Mouse (Mus musculus): ENCODE measurements around the gene Hadhb. TPM values are rescaled to one million over a fixed set of nuclear protein-coding genes. Genes with fewer than 3 reads are reported as not detected.

Hadhb gene
- polyA plus RNA-seq, 1 experiment: 101 TPM

GRCm38 (mm10) chr5:30126756-30127155 is 28.3 kb upstream of the Hadhb start:
- H3K4me3 ChIP-seq (ENCODE audit: insufficient read depth, low read length): no peak overlapping the region
- no peak overlapping the region for H3K27ac ChIP-seq (ENCODE audit: insufficient read depth, low read length)
- TF ChIP-seq POLR2A (IDR thresholded peaks at IDR 0.05; ENCODE audit: low read depth, low read length): no peak
- TF ChIP-seq CTCF (IDR thresholded peaks at IDR 0.05; ENCODE audit: borderline replicate concordance, insufficient read depth, low read length): no peak
- H3K4me1 ChIP-seq (ENCODE audit: control insufficient read depth, insufficient read depth, low read length): no peaks in the 10 kb centered on the region

- TF ChIP-seq CTCF (IDR thresholded peaks at IDR 0.05; ENCODE audit: borderline replicate concordance, insufficient read depth, low read length) (no peak), POLR2A (IDR thresholded peaks at IDR 0.05; ENCODE audit: low read depth, low read length) (no peak)
- no peak overlapping the region for H3K4me3 ChIP-seq (ENCODE audit: insufficient read depth, low read length)
- no peak overlapping the region for H3K27ac ChIP-seq (ENCODE audit: insufficient read depth, low read length)
- no peaks in the 10 kb centered on the region for H3K4me1 ChIP-seq (ENCODE audit: control insufficient read depth, insufficient read depth, low read length)
These were observed 27.0 kb upstream of the Hadhb start for GRCm38 (mm10) chr5:30127921-30128597.

GRCm38 (mm10) chr5:30128680-30129079 is 26.4 kb upstream of the Hadhb start:
- TF ChIP-seq CTCF (IDR thresholded peaks at IDR 0.05; ENCODE audit: borderline replicate concordance, insufficient read depth, low read length) (no peak), POLR2A (IDR thresholded peaks at IDR 0.05; ENCODE audit: low read depth, low read length) (no peak)
- Histone ChIP-seq H3K4me1 (ENCODE audit: control insufficient read depth, insufficient read depth, low read length) (no peaks in the 10 kb centered on the region), H3K4me3 (ENCODE audit: insufficient read depth, low read length) (no peak overlapping the region), H3K27ac (ENCODE audit: insufficient read depth, low read length) (no peak overlapping the region)

GRCm38 (mm10) chr5:30131246-30131645 is 23.8 kb upstream of the Hadhb start:
- Histone ChIP-seq H3K4me3 (ENCODE audit: insufficient read depth, low read length) (no peak overlapping the region), H3K27ac (ENCODE audit: insufficient read depth, low read length) (no peak overlapping the region), H3K4me1 (ENCODE audit: control insufficient read depth, insufficient read depth, low read length) (no peaks in the 10 kb centered on the region)
- TF ChIP-seq CTCF (IDR thresholded peaks at IDR 0.05; ENCODE audit: borderline replicate concordance, insufficient read depth, low read length): no peak
- no peak for TF ChIP-seq POLR2A (IDR thresholded peaks at IDR 0.05; ENCODE audit: low read depth, low read length)

- no peak overlapping the region for H3K27ac ChIP-seq (ENCODE audit: insufficient read depth, low read length)
- no peak for TF ChIP-seq POLR2A (IDR thresholded peaks at IDR 0.05; ENCODE audit: low read depth, low read length)
- no peak overlapping the region for H3K4me3 ChIP-seq (ENCODE audit: insufficient read depth, low read length)
- H3K4me1 ChIP-seq (ENCODE audit: control insufficient read depth, insufficient read depth, low read length): no peaks in the 10 kb centered on the region
These were observed 22.9 kb upstream of the Hadhb start for GRCm38 (mm10) chr5:30132173-30132572.

- no peak for TF ChIP-seq POLR2A (IDR thresholded peaks at IDR 0.05; ENCODE audit: low read depth, low read length)
- H3K27ac ChIP-seq (ENCODE audit: insufficient read depth, low read length): no peak overlapping the region
These were observed 19.3 kb upstream of the Hadhb start for GRCm38 (mm10) chr5:30135711-30136231.

GRCm38 (mm10) chr5:30137271-30137670 is 17.8 kb upstream of the Hadhb start:
- no peak for TF ChIP-seq CTCF (IDR thresholded peaks at IDR 0.05; ENCODE audit: borderline replicate concordance, insufficient read depth, low read length)
- Histone ChIP-seq H3K4me1 (ENCODE audit: control insufficient read depth, insufficient read depth, low read length) (no peaks in the 10 kb centered on the region), H3K4me3 (ENCODE audit: insufficient read depth, low read length) (no peak overlapping the region), H3K27ac (ENCODE audit: insufficient read depth, low read length) (no peak overlapping the region)

More at GRCm38 (mm10) chr5:30135711-30136231, 19.3 kb upstream of the Hadhb start:
- Histone ChIP-seq H3K4me1 (ENCODE audit: control insufficient read depth, insufficient read depth, low read length) (no peaks in the 10 kb centered on the region), H3K4me3 (ENCODE audit: insufficient read depth, low read length) (no peak overlapping the region)

GRCm38 (mm10) chr5:30138193-30138592 is 16.9 kb upstream of the Hadhb start:
- TF ChIP-seq POLR2A (IDR thresholded peaks at IDR 0.05; ENCODE audit: low read depth, low read length) (no peak), CTCF (IDR thresholded peaks at IDR 0.05; ENCODE audit: borderline replicate concordance, insufficient read depth, low read length) (no peak)
- H3K4me3 ChIP-seq (ENCODE audit: insufficient read depth, low read length): no peak overlapping the region
- H3K27ac ChIP-seq (ENCODE audit: insufficient read depth, low read length): no peak overlapping the region
- no peaks in the 10 kb centered on the region for H3K4me1 ChIP-seq (ENCODE audit: control insufficient read depth, insufficient read depth, low read length)

GRCm38 (mm10) chr5:30146526-30146925 is 8.5 kb upstream of the Hadhb start:
- TF ChIP-seq CTCF (IDR thresholded peaks at IDR 0.05; ENCODE audit: borderline replicate concordance, insufficient read depth, low read length): no peak
- TF ChIP-seq POLR2A (IDR thresholded peaks at IDR 0.05; ENCODE audit: low read depth, low read length): no peak
- no peak overlapping the region for H3K27ac ChIP-seq (ENCODE audit: insufficient read depth, low read length)

GRCm38 (mm10) chr5:30148133-30148920 is 6.7 kb upstream of the Hadhb start:
- no peak overlapping the region for H3K27ac ChIP-seq (ENCODE audit: insufficient read depth, low read length)
- H3K4me1 ChIP-seq (ENCODE audit: control insufficient read depth, insufficient read depth, low read length): no peaks in the 10 kb centered on the region
- TF ChIP-seq POLR2A (IDR thresholded peaks at IDR 0.05; ENCODE audit: low read depth, low read length): no peak
- no peak for TF ChIP-seq CTCF (IDR thresholded peaks at IDR 0.05; ENCODE audit: borderline replicate concordance, insufficient read depth, low read length)
- no peak overlapping the region for H3K4me3 ChIP-seq (ENCODE audit: insufficient read depth, low read length)

More at GRCm38 (mm10) chr5:30146526-30146925, 8.5 kb upstream of the Hadhb start:
- Histone ChIP-seq H3K4me1 (ENCODE audit: control insufficient read depth, insufficient read depth, low read length) (no peaks in the 10 kb centered on the region), H3K4me3 (ENCODE audit: insufficient read depth, low read length) (no peak overlapping the region)

Measured in embryonic fibroblast, embryonic 13.5 days (primary cell).